Mouse (Mus musculus): ENCODE data around the gene A930009A15Rik. TPM values are rescaled to one million over a fixed set of nuclear protein-coding genes. Genes with fewer than 3 reads are reported as not detected.

Gene A930009A15Rik
- polyA plus RNA-seq, 1 experiment: not detected

DNA sequence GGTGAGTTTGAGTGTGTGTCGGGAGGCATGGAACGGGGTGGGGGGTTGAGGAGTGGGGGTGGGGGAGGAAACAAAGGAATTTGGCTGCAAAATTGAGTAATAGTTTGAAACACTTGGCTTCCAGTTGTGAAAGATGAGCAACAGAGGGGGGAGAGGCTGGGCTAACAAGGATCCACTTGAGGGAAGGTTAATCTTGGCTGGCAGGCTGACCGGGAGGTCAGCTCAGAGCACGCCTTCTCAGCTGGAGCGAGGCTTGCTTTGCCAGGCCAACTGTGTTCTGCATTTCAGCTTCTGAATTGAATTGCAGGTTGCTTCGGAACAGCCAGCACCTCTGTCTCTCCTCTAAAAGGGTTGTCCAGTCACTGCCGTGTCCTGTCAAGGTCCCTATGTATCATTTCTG, 9.7 kb downstream of the A930009A15Rik start:
- peak; percentile 31 for DNase-seq (ENCODE audit: low read depth)

DNA sequence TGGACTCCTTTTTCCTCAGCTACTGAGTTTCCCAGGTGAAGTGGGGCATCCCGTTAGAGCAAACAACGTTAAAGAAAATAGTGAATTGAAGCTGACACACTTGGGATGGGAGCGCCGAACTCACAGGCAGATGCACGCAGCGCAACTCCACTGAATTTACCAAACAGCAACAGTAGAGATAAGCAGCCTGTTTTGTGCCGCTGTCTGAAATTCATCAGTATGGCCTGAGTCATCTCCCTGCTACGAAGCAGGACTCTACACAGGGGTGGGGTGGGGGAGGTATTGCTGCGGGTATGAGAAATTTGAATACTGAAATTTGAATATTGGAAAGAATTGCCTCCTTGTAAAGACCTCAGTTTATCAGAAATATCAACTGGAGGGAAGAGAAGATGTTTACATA, 12.2 kb downstream of the A930009A15Rik start:
- DNase-seq (ENCODE audit: low read depth): no peak

DNA sequence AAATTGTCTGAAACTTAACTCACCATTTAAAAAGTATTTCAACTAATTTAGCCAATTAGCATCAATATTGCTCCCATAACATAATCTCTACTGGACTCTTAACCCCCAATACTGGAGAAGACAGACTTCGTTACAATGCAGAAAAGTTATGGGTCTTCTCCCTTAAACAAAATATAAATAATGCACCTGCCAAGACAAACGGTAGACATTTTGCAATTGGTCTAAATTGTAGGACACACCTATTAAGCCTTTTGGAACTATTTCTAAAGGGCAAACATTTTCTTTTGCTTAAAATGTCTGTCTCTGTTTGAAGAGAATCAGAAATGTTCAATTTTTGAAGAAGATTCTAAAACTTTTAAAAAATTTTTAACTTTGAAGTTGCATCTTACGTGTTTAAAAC, 13.3 kb downstream of the A930009A15Rik start:
- no peak for DNase-seq (ENCODE audit: low read depth)

DNA sequence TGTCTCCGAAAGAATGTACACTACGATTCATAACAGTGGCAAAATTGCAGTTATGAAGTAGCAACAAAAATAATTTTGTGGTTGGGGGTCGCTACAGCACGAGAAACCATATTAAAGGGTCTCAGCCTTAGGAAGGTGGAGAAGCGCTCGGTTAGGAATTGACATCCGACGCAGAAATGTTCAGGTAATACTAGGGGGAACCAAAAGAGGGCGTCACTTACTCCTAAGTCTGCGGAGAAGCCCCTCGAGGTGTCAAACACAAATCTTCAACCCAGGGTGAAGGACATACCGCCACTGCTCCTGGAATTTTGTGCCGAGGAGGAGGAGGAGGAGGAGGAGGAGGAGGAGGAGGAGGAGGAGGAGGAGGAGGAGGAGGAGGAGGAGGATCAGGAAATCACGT, 14.9 kb downstream of the A930009A15Rik start:
- DNase-seq (ENCODE audit: low read depth): no peak

DNA sequence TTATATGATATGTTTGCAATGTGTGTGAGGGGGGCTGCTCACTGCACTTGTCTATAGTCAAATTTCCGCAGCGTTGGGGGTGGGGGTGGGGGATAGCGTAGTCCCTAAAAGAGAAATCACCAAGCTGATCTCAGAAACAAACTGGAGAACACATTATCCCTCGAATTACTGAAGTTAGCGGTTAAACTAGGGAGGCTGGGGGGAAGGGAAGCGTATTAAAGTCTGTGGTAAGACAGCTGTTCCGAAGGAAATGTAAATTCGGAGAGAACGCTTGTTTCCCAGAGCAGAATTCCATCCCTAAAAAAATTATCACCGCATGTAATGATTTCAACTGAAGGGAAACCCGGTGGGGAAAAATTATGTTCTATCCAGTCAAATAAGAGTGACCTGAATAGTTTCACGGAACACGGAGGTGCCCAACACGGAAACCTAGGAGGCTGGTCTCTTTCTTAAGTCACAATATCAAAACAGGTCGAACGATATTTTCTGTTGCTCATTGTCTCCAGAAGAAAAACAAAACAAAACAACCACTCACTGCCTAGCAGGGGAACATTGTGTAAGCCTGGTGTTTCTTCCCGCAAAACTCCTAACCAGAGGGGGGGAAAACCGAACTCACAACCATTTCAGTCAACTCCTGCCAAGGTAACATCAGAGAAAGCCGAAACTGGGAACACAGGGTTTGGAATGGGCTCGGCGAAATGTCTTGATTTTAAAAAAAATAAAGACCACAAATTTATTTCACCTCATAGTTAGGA, 15.9 kb downstream of the A930009A15Rik start:
- no peak for DNase-seq (ENCODE audit: low read depth)

DNA sequence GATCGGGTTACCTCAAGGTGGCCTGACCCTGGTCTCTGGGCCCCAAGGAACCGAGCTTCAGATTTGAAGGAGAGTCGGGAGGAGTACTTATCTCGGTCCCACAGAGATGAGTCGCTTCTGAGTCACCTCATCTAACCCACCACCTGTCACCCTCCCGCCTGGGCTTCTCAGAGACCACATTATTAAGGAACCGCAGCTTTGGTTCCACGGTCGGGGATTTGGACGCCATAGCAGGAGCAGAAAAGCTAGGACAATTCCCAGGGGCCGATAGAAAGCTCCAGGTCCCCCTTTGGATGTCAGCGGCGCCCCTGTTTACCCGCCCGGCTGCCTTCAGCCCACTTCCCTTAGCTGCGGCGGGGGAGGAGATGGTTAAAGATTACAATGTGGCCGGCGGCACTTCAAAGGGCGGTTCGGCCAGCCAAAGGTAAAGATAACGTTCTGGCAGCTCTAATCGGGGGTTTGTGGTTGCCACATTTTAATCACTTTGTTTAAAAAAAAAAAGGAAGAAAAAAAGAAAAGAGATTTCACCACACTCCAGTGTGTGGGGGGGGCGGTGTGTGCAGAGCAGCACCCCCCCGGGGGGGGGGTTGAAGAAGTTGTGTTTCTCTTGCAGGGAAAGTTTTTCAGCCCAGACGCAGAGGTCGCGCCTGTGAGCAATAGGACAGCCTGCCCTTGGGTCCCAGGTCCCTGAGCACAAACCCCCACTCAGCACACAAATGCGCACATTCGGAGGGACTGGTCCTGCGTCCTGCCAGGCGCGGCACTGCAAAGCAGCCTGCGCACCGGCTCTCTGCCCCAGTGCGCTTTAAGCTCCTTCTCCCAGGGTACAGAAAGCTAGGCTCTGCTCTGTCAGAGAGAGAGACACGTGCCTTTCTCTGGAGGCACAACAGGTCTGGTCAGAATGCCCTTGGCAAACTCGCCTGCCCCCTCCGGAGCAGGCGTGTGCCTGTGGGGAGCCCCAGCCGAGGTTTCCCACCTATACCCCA, 16.8 kb downstream of the A930009A15Rik start:
- DNase-seq (ENCODE audit: low read depth): no peak

DNA sequence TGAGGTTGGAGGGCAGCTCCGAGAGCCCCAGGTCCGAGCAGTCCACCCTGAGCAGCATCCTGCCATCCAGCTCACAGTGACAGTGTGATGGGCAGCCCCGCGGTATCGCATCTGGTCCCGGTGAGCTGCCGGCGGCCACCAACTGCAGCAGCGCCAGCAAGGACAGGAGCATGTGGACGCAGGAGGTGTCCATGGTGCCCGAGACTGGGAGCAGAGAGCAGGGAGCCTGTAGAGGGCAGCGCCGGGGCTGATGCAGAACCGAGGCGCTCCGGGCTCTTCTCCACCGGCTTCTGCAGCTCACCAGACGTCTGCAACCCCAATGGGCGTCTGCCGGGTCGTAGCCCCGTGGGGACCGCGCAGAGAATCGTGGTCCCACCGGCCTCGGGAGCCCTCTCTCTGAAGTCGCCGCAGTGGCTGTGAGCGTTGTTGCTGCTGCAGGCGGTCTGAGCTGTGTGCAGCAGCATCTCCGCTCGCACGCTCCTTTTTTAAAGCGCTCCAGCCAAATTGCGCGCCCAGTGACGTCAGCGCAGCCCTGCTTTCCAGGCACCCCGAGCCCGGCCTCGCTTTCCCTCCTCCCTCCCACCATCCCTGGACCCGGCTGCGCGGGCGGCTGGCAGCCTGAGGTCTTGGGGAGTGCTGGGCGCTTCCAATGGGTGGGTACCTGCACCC, 17.6 kb downstream of the A930009A15Rik start, which contains the start of gene Lgr5:
Gene Lgr5, minus strand, starts transcription at position 480 of the 669 bp plus-strand sequence.
- no peak for DNase-seq (ENCODE audit: low read depth)

DNA sequence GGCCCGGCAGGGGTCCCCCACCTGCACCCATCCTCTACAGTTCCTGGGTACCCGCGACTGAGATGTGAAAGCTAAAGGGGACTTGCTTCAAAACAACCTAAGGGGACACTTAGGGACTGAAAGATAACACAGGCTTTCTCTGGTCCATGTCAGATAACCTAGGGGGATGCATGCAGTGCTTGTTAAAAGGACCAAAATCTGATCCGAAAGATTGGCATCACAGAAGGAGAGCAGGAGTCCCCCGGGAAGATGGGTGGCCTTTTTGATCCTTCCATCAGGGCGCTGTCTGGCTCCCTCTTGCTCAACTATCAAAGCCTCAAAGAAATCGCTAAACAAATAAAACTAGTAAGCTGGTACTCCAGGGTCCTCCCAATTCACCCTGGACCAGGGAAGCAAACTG, 18.2 kb downstream of the A930009A15Rik start:
- DNase-seq (ENCODE audit: low read depth): no peak

DNA sequence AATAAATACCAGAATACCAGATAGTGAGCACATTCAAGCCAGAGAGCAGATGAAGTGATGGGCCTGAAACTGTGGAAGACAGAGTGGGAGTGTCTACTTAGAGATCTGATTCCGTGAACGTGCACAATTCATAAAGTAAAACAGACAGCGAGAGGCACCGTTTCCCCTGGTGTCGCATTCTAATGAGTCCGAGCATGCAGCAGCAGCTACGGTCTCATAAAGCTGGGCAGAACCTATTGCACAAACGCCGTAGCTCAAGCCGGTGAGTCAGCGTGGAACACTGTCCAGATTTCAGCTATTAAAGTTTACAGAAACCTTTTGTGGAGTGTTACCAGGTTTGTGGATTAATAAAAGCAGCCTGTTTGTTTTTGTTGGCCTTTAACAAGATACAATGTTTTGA, 23.4 kb downstream of the A930009A15Rik start:
- no peak for DNase-seq (ENCODE audit: low read depth)

DNA sequence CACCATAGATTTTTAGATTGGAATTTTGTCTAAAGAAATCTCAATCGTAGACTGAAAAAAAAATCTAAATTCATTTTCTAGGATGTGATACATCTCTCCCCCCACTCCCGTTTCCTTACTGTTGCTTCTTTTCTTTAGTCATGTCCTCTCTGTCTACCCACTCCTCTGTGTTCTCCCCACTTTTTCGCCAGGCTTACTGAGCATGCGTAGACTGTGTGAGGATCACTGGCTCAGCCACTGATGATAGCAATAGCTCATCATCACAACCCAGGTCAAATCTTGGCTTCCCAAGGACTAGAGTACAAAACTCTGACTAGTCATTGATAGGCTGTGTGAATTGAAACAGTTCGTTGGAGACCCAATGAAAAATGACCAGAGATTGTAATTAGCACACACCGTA, 23.9 kb downstream of the A930009A15Rik start:
- DNase-seq (ENCODE audit: low read depth): no peak

DNA sequence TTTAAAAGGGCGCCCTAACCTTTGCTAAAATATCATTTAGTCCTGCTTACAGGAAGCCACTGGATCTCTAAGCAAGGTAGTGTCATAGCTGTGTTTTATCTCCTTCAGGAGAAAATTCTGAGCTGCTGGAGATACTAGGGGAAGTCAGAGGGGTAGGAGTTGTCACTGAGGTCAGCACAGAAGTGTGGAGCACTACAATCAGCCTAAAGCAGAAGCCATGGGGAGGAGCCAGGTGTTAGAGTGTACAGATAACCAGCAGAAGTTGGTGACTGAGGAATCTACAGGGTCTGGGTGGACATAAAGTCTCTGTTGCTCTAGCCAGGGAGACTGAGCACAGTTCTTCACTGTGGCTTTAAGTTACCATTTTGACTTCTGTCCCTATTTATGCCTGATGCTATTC, 26.0 kb downstream of the A930009A15Rik start:
- no peak for DNase-seq (ENCODE audit: low read depth)

DNA sequence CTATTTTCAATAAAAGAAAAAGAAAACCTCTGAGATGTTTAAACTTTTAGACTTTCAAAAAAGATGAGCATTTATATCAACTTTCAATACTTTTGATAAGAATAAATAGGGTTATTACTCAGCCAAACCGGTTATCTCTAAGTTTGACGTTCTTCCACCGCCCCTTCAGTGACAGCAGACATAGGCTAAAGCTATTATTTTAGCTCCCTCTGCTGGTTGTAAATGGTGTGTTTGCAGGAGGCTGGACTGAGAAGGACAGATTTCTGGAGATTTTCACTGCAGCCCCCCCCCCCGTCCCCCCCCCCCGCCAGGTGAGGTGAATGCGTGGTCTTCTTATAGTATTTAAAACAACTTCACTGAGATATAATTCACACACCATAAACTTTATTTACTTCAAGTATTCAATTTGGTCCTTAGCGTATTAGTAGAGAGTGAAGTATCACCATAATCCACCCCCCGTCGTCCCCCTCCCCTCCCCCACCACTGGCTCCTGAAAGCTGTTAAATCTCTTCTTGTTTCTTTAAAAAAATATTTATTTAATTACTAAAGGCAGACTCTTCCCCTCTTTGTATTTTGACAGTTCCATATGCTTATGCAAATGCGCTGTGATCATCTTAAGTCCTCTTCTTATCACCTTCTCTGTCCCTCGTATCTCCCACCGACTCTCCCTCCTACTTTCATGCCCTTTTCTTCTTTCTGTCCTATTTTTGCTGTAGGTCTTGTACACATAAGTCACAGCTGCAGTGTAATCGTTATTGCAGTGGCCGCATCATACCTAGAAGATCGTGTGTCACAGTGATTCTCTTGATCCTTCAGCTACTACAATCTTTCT, 47.9 kb downstream of the A930009A15Rik start:
- no peak for DNase-seq (ENCODE audit: low read depth)

DNA sequence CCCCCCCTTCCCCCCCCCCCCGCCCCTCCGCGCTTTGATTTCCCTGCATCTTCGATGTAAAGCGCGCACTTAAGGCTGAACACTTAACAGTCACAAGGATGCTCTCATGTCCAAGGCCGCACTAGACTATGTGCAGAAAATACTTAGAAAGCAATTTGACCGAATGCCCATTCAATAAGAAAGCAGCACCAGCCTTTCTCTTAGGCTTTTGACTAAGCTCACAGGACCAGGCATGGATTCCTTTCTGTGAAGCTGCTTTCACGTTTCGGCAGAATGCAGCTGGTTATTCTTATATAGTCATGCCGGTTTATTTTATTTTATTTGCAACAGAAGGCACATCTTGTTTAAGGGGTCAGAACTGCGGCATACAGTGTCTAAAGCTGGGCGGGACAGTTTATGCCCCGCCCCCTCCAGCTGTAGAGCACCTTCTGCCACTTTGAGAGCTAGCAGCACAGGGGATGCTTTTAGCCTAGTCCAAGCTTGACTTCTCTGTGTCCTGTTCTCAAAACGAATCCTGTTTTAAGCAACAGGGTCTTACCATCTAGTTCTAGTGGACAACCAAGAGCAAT, 48.6 kb downstream of the A930009A15Rik start:
- DNase-seq (ENCODE audit: low read depth): no peak

DNA sequence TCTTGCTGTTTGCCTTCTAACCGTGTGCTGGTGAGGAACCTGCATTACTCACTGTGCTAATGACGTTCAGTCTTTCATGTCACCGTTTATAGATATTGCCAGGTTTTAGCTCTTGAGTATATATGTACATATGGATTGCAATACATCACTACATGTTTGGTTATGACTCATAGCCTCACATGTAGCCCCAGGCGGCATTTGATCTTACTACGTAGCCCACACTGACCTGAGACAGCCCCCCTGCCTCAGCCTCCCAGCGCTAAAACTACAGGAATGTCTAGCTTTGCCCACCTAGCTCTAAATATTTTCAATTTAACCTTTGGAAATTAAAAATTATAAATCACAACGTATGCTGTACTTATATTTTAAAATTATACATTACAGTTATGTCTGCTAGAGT, 53.7 kb downstream of the A930009A15Rik start:
- DNase-seq (ENCODE audit: low read depth): no peak

DNA sequence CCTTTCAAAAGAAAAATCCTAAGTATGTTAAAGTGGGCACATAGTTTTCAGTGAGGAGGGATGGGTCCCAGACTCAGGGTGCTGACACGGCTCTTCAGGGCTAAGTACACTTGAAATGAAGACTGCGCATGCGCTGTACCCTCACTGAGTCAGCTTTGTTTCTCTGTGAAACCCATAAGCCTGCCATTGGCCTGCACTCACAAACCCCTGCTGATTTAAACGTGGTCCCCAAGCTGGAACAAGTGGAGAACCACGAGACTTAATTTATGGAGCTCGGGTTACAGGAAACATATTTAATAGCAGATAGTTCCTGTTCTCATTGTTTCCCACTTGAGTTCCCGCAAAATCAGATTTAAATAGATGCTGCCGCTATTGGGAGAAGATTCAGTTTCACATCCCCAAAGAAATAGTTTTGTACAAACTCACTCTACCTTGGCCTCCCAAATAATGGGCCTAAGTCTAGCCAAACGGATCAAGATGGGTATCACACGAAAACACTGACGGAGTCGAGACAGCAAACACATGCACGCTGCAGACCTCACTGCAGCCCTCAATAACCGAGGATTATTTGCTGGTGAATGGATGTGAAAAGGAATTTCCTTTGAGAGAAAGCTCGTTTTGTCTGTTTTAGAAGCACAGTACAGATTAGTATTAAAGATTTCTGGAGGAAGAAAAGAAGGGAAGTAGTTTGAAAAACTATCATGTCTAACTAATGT, 54.3 kb downstream of the A930009A15Rik start:
- DNase-seq (ENCODE audit: low read depth): no peak

DNA sequence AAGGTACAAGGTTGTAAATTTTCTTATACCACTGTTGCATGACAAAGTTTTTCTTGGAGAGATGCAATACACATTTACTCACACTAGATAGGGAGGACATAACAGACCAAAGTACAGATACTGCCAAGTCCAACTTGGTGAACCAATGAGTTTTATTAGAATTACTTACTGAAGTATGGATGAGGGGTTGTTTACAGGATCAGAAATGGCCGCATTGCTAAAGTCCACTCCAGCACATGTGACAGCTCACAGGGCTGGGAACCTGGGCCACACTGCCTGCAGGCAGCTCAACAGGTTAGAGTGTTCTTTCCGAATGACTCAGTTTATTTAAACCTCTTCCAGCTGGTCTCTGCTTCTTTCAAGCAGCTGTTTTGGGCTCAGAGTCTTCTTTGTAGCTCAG, 55.2 kb downstream of the A930009A15Rik start:
- no peak for DNase-seq (ENCODE audit: low read depth)

DNA sequence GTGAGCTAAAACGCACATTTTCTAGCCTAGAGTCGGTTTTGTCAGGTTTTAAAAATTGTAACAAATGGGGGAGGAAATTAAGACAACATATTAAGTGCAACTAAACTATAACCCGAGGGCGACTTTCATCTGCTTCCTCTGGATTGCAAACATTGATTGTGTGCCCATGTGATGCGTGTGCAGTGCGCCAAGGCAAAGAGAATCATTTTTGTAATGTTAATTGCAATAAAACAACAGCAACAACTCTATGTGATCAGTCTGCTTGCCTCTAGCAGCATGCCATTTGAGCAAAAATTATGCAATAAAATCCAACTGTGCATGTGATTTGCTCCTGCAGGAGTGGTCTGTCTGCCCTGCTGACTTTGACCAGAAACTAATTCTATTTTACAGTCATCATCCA, 56.9 kb downstream of the A930009A15Rik start:
- no peak for DNase-seq (ENCODE audit: low read depth)
